Mouse (Mus musculus) hindbrain, embryonic 14.5 days (tissue): ENCODE results near the gene Tmem132d. TPM values are rescaled to one million over a fixed set of nuclear protein-coding genes. Genes with fewer than 3 reads are reported as not detected.

Experiments
- ATAC-seq: fragments of 200-750 bp; cut with Nextera tagmentation; 2 replicates; pipeline ENCODE4 v1.8.0; 2017; ENCODE audit warnings: moderate number of reproducible peaks, mild to moderate bottlenecking, moderate TSS enrichment, moderate library complexity; ENCODE audit not compliant: low FRiP score
- DNase-seq: peaks from one replicate; pipeline ENCODE4 v3.0.0-alpha.2; 2015; ENCODE audit warnings: low spot score
- H3K27ac ChIP-seq: fragments of 300-500 bp; sonication (generic); 2 replicates; pipeline ENCODE4 v1.5.1; 2014; ENCODE audit warnings: mild to moderate bottlenecking, moderate library complexity
- H3K27me3 ChIP-seq: fragments of 300-500 bp; sonication (generic); 2 replicates; pipeline ENCODE4 v1.6.1; 2014; ENCODE audit warnings: mild to moderate bottlenecking, low read length, mixed read lengths; ENCODE audit not compliant: control insufficient read depth, insufficient read depth
- H3K36me3 ChIP-seq: fragments of 300-500 bp; sonication (generic); replicated peaks from 2 replicates; pipeline ENCODE4 v1.6.1; 2014; ENCODE audit not compliant: control insufficient read depth, insufficient read depth
- H3K4me1 ChIP-seq: fragments of 300-500 bp; sonication (generic); replicated peaks from 2 replicates; pipeline ENCODE4 v1.6.1; 2014; ENCODE audit warnings: antibody characterized with exemption, low read length, mixed read lengths; ENCODE audit not compliant: control insufficient read depth, insufficient read depth
- H3K4me2 ChIP-seq: fragments of 300-500 bp; sonication (generic); replicated peaks from 2 replicates; pipeline ENCODE4 v1.6.1; 2014; ENCODE audit warnings: mild to moderate bottlenecking, moderate library complexity
- H3K4me3 ChIP-seq: fragments of 300-500 bp; sonication (generic); replicated peaks from 2 replicates; pipeline ENCODE4 v1.5.1; 2014; ENCODE audit warnings: mild to moderate bottlenecking, low read length
- H3K9ac ChIP-seq: fragments of 300-500 bp; sonication (generic); 2 replicates; pipeline ENCODE4 v1.6.1; 2014
- H3K9me3 ChIP-seq: fragments of 300-500 bp; sonication (generic); 2 replicates; pipeline ENCODE4 v1.6.1; 2016; ENCODE audit warnings: low read length; ENCODE audit not compliant: control insufficient read depth
- WGBS: fragments of 180-500 bp; shearing (Covaris S2); extraction: QIAGEN DNeasy Blood & Tissue Kit; methylation state at CpG from one replicate; pipeline ENCODE4 v1.1.7; 2014; 5-methylcytosine and 5-hydroxymethylcytosine counted together
- polyA plus RNA-seq: library from polyadenylated mRNA; unstranded; fragments of >200 nt; fragmentation: Nextera tagmentation; extraction: Ambion mirVana; gene quantifications from 2 replicates; pipeline ENCODE4 v1.2.1, GENCODE M21; 2014

Tmem132d gene
- polyA plus RNA-seq: 4.5 and 5.7 TPM in 2 replicates

GRCm38 (mm10) chr5:128432916-128433315 is at the start of gene Tmem132d:
Gene Tmem132d, minus strand, starts transcription at chr5:128433077.
- DNase-seq (peak; percentile 40), ATAC-seq (no peak)
- Histone ChIP-seq H3K36me3 (no peaks in the 10 kb centered on the region), H3K4me2 (peak within 1 kb of the TSS; percentile 94), H3K4me1 (peaks cover 4% of the 10 kb centered on the region; the same call in 1 of the 2 replicates), H3K9me3 (no peaks in the 10 kb centered on the region), H3K27ac (no peak within 1 kb of the TSS), H3K9ac (peak within 1 kb of the TSS; percentile 57), H3K27me3 (peaks cover 53% of the 10 kb centered on the region), H3K4me3 (peak within 1 kb of the TSS; percentile 54)
- 2% methylated on average over 32 of the region's 40 CpGs for WGBS

- Histone ChIP-seq H3K36me3 (no peaks in the 10 kb centered on the region), H3K4me3 (no peak overlapping the region), H3K27me3 (0 out of 2 replicates have a peak, but pooled peaks cover 4% of the 10 kb centered on the region), H3K4me1 (peaks cover 13% of the 10 kb centered on the region), H3K9ac (no peak overlapping the region), H3K4me2 (no peak overlapping the region), H3K27ac (no peak overlapping the region), H3K9me3 (no peaks in the 10 kb centered on the region)
- 84% methylated on average over 6 of the region's 6 CpGs for WGBS
- DNase-seq (no peak), ATAC-seq (no peak)
Measured at GRCm38 (mm10) chr5:128480816-128481215, 47.9 kb upstream of the Tmem132d start.

- WGBS: 80% methylated on average over 8 of the region's 8 CpGs
- Histone ChIP-seq H3K27ac (no peak overlapping the region), H3K36me3 (no peaks in the 10 kb centered on the region), H3K4me1 (no peaks in the 10 kb centered on the region), H3K9me3 (no peaks in the 10 kb centered on the region), H3K4me2 (no peak overlapping the region), H3K4me3 (no peak overlapping the region), H3K9ac (no peak overlapping the region), H3K27me3 (no peaks in the 10 kb centered on the region)
- no peak for ATAC-seq
- no peak for DNase-seq
Measured at GRCm38 (mm10) chr5:128475372-128475771, 42.5 kb upstream of the Tmem132d start.

GRCm38 (mm10) chr5:128469812-128470211 is 36.9 kb upstream of the Tmem132d start:
- ATAC-seq: no peak
- 52% methylated on average over 14 of the region's 14 CpGs for WGBS
- no peaks in the 10 kb centered on the region for H3K4me1 ChIP-seq

GRCm38 (mm10) chr5:128464514-128464913 is 31.6 kb upstream of the Tmem132d start:
- no peaks in the 10 kb centered on the region; the same call in 1 of the 2 replicates for H3K4me1 ChIP-seq
- 7% methylated on average over 9 of the region's 9 CpGs for whole genome bisulfite sequencing
- no peaks in the 10 kb centered on the region for H3K9me3 ChIP-seq
- no peak overlapping the region for H3K9ac ChIP-seq
- H3K27me3 ChIP-seq: no peaks in the 10 kb centered on the region
- H3K4me3 ChIP-seq: no peak overlapping the region
- no peak overlapping the region for H3K4me2 ChIP-seq
- DNase-seq (no peak), ATAC-seq (no peak)
- no peak overlapping the region for H3K27ac ChIP-seq
- no peaks in the 10 kb centered on the region for H3K36me3 ChIP-seq

More at GRCm38 (mm10) chr5:128469812-128470211, 36.9 kb upstream of the Tmem132d start:
- Histone ChIP-seq H3K4me2 (peak overlapping the region; percentile 17; the same call in 1 of the 2 replicates), H3K27me3 (no peaks in the 10 kb centered on the region), H3K9me3 (no peaks in the 10 kb centered on the region), H3K27ac (no peak overlapping the region), H3K4me3 (no peak overlapping the region), H3K9ac (no peak overlapping the region), H3K36me3 (no peaks in the 10 kb centered on the region)
- no peak for DNase-seq

- DNase-seq (no peak), ATAC-seq (no peak)
- Histone ChIP-seq H3K9ac (no peak overlapping the region), H3K4me1 (no peaks in the 10 kb centered on the region; the same call in 1 of the 2 replicates), H3K27me3 (no peaks in the 10 kb centered on the region), H3K9me3 (no peaks in the 10 kb centered on the region), H3K27ac (no peak overlapping the region), H3K4me3 (no peak overlapping the region), H3K4me2 (no peak overlapping the region), H3K36me3 (no peaks in the 10 kb centered on the region)
- 50% methylated on average over 3 of the region's 3 CpGs for WGBS
Measured at GRCm38 (mm10) chr5:128460605-128461004, 27.7 kb upstream of the Tmem132d start.

- Histone ChIP-seq H3K9ac (no peak overlapping the region), H3K4me1 (no peaks in the 10 kb centered on the region), H3K36me3 (no peaks in the 10 kb centered on the region), H3K4me2 (no peak overlapping the region), H3K27me3 (no peaks in the 10 kb centered on the region), H3K27ac (no peak overlapping the region), H3K9me3 (no peaks in the 10 kb centered on the region), H3K4me3 (no peak overlapping the region)
- WGBS: 81% methylated on average over 12 of the region's 12 CpGs
- ATAC-seq (no peak), DNase-seq (no peak)
Measured at GRCm38 (mm10) chr5:128455732-128456131, 22.9 kb upstream of the Tmem132d start.

- 15% methylated on average over 6 of the region's 6 CpGs for WGBS
- ATAC-seq (no peak), DNase-seq (no peak)
- Histone ChIP-seq H3K27ac (no peak overlapping the region), H3K9me3 (no peaks in the 10 kb centered on the region), H3K4me1 (no peaks in the 10 kb centered on the region), H3K4me3 (no peak overlapping the region), H3K9ac (no peak overlapping the region), H3K4me2 (no peak overlapping the region), H3K27me3 (no peaks in the 10 kb centered on the region), H3K36me3 (no peaks in the 10 kb centered on the region)
Measured at GRCm38 (mm10) chr5:128452196-128452595, 19.3 kb upstream of the Tmem132d start.

GRCm38 (mm10) chr5:128450808-128451207 is 17.9 kb upstream of the Tmem132d start:
- H3K9ac ChIP-seq: no peak overlapping the region
- no peaks in the 10 kb centered on the region for H3K4me1 ChIP-seq
- H3K36me3 ChIP-seq: no peaks in the 10 kb centered on the region
- H3K4me3 ChIP-seq: no peak overlapping the region
- no peak overlapping the region for H3K4me2 ChIP-seq
- no peak for DNase-seq
- no peak overlapping the region for H3K27ac ChIP-seq
- no peaks in the 10 kb centered on the region for H3K9me3 ChIP-seq
- H3K27me3 ChIP-seq: no peaks in the 10 kb centered on the region
- ATAC-seq: no peak
- WGBS: 80% methylated on average over 3 of the region's 3 CpGs

- DNase-seq (no peak), ATAC-seq (no peak)
- no peak overlapping the region for H3K4me3 ChIP-seq
- no peak overlapping the region for H3K4me2 ChIP-seq
- H3K4me1 ChIP-seq: no peaks in the 10 kb centered on the region
- no peak overlapping the region for H3K27ac ChIP-seq
- no peaks in the 10 kb centered on the region for H3K36me3 ChIP-seq
- no peak overlapping the region for H3K9ac ChIP-seq
- WGBS: 19% methylated on average over 6 of the region's 6 CpGs
- peaks cover 45% of the 10 kb centered on the region for H3K27me3 ChIP-seq
- no peaks in the 10 kb centered on the region for H3K9me3 ChIP-seq
Measured at GRCm38 (mm10) chr5:128444876-128445275, 12.0 kb upstream of the Tmem132d start.
